Mouse (Mus musculus): Measurements from ENCODE around the gene Ube2cbp.

Ube2cbp gene

GRCm38 (mm10) chr9:86464151-86465105, at the start of gene Ube2cbp:
TSS of gene Ube2cbp (minus strand) at chr9:86464950.
- DNase-seq (ENCODE audit: low spot score), result peak; percentile 42

DNA sequence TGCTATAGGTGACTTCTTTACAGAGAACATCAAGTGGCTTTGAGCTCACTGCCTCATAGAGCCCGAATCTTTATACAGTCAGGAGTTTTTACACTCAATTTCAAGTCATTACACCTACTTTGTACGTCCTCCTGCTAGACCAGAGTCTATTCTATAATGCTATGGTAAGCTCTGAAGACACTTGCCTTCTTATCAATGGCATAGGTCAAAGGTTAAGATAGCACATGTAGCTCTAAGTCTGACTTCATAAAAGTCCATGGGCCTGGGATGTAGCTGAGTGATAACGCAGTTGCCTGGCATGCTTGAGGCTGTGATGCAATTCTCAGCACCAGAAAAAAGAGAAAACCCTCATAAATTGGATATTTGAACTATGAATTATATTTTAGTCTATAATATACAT, 49.6 kb upstream of the Ube2cbp start:
- DNase-seq (ENCODE audit: low spot score), result no peak

DNA sequence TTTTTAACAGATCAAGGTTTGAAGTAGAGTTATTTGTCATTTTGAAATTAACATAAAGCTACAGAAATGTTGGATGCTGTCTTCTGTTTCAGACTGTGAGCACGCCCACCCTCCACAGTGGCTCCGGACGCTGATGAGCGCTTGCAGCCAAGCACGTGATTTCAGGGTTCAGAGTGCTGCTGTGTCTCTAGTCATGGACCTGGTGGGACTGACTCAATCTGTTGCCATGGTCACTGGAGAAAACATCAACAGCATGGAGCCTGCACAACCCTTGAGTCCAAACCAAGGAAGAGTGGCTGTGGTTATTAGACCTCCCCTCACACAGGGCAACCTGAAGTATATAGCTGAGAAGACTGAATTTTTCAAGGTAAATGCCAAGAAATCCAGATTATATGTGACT, 49.0 kb upstream of the Ube2cbp start:
- DNase-seq (ENCODE audit: low spot score), result no peak

DNA sequence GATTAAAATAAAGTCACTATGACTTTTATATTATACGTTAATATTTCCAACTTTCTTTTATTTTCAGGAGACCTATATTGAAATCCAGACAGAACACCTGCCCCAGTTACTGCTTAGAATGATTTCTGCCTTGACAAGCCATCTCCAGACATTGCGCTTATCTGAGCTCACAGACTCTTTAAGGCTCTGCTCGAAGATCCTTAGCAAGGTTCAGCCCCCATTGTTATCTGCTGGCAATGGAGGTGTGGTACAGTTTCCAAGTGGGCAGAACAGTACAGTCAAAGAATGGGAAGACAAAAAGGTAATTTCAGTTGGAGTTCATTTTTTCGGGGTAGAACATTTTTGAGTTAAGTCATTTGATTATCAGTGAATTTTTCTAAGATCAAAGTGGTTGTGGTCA, 42.7 kb upstream of the Ube2cbp start:
- no peak for DNase-seq (ENCODE audit: low spot score)

- DNase-seq (ENCODE audit: low spot score), result no peak
Observed at GRCm38 (mm10) chr9:86499083-86499482, 34.3 kb upstream of the Ube2cbp start.

GRCm38 (mm10) chr9:86496261-86496660, 31.5 kb upstream of the Ube2cbp start:
- DNase-seq (ENCODE audit: low spot score), result no peak

GRCm38 (mm10) chr9:86491740-86492139, 27.0 kb upstream of the Ube2cbp start:
- DNase-seq (ENCODE audit: low spot score), result no peak

DNA sequence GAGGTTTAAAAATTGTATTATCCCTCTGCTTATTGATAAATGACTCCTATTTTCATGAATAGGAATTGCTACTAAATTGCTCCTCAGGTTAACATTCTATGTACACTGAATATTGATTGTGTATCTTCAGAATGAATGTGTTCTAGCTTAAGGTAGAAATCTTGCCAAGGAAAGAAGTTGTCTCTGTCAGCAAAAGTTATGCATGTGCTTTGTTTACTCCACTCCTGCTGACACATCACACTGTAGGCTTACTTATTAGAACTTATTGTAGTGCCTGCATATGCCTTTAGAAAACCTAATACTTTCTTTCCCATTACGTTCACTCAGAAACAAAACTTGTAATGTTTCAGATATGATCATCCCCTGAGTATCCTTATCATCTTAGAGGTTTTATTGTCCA, 17.5 kb upstream of the Ube2cbp start:
- no peak for DNase-seq (ENCODE audit: low spot score)

- DNase-seq (ENCODE audit: low spot score), result no peak
Observed at GRCm38 (mm10) chr9:86478414-86479093, 13.8 kb upstream of the Ube2cbp start.

- no peak for DNase-seq (ENCODE audit: low spot score)
Observed at GRCm38 (mm10) chr9:86476763-86477162, 12.0 kb upstream of the Ube2cbp start.

DNA sequence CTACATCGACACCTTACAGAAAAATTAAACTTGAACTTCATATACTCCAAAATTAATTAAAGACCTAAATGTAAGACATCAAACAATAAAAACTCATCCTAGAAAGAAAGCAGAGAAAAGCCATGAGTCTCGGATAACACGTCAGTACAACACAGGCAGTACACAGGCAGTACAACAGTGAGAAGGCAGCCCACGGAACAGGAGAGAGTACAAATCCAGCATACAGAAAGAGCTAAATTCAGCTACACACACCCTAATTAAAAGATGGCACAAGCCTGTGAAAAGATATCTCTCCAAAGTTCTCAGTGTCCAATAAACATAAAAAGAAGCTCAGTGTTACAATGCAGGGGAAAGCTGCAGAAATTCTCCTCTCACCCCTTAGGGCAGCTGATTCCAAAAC, 11.2 kb upstream of the Ube2cbp start:
- no peak for DNase-seq (ENCODE audit: low spot score)

GRCm38 (mm10) chr9:86466990-86467870, 2.5 kb upstream of the Ube2cbp start, which contains the start of gene Dop1a:
TSS of gene Dop1a (plus strand) at chr9:86467154.
- peak; percentile 71 for DNase-seq (ENCODE audit: low spot score)

GRCm38 (mm10) chr9:86453626-86454025, 11.1 kb downstream of the Ube2cbp start:
- no peak for DNase-seq (ENCODE audit: low spot score)

DNA sequence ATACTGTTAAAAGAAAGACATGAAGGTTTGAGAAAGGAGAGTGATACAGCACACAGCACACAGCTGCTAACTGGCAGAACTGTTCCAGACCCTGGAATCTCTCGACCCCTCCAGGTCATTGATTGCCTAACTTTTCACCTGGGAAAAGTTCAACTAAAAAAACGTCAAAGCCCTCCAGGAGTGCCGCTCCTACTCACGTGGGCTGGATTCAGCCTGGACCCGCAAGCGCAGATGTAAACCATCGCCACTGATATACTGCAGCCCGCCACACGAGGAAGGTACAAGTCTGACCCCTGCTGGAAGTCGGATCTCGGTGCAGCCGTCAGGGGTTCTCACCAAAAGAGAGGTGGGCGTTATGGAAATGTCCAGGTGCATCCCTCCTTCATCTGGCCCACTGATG, 13.1 kb downstream of the Ube2cbp start:
- DNase-seq (ENCODE audit: low spot score), result no peak

GRCm38 (mm10) chr9:86451094-86451493, 13.7 kb downstream of the Ube2cbp start:
- DNase-seq (ENCODE audit: low spot score), result no peak

GRCm38 (mm10) chr9:86449581-86449980, 15.2 kb downstream of the Ube2cbp start:
- peak; percentile 34 for DNase-seq (ENCODE audit: low spot score)

DNA sequence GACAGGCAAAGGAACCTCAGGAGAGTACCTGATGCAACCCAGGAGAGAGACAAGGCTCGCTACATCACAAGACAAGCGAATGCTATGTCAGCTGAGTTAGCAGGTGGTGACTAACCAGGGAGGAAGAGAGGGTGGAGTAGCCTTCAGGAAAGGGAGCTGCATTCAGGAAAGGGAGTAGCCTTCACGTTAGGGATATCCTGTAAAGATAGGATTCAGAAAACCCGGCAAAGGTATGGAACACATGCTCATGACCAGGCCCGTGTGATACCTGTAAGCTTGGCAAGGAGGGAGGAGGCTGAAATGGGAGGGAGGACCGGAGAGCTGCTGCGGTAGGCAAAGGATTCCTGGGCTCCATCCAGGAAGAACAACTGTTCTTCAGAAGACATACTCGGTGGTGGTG, 17.3 kb downstream of the Ube2cbp start:
- DNase-seq (ENCODE audit: low spot score), result no peak

DNA sequence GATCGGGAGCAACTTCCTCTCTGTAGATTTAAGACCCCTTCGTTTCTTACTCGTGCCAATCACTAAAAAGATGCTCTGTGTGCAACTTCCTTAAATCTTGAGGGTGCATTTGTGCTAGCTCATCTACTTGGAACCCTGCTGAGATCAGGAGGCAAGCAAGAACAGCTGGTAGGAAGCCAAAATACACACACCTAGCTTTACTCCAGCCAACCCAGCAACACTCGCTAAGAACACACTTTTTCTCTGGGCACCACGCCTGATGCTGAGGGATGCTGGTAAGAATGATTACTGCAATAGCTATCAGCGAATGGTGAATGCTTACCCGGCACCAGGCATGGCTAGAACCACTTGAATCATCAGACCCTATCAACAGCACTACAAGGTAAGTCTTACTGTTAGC, 17.9 kb downstream of the Ube2cbp start:
- no peak for DNase-seq (ENCODE audit: low spot score)

DNA sequence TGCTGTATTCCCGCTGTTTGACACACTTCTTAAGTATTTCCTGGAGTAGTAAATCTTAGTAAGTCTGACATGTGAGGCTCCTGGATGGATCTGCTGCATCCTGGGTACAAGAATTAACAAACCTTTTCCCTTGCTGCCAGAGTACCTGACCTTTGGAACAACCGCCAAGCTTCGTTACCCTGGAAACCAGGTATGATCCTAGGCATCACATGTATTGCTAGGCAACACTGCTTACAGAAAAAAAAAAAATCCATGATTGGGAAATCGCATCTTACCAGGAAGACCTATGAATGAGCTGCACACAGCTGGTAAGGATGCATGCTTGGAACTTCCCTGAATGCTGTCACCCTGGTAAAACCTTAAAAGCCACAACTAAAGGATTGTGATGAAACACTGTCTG, 22.5 kb downstream of the Ube2cbp start:
- DNase-seq (ENCODE audit: low spot score), result no peak

DNA sequence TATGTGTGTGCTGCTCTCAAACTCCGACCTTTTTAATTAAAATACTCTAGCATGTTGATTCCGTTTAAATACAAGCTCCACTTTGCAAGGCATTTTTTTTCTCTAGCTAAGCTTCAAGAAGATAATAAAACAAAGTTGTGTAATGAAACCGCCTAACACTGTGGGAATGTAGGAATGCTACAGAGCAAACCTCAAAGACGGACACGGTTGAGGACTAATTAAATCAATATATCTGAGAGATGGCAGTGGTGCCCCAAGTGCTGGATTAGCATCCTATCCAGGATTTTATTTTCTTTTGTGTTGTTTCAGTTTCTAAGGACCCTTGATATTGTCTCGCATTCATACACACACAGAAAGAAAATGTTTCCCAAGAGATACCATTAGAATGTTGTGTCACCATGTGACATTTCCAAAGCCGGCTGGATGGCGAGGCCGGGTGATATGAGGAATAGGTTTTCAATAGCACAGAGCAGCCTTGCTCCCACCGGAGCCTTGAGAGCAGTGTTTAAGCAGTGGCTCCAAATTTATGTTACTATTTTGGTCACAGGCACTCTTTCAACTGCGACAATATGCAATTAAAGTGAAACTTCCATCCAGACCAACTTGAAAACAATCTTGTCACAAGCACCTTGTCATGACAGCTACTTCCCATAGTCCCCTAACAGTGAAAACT, 26.3 kb downstream of the Ube2cbp start:
- no peak for DNase-seq (ENCODE audit: low spot score)

DNA sequence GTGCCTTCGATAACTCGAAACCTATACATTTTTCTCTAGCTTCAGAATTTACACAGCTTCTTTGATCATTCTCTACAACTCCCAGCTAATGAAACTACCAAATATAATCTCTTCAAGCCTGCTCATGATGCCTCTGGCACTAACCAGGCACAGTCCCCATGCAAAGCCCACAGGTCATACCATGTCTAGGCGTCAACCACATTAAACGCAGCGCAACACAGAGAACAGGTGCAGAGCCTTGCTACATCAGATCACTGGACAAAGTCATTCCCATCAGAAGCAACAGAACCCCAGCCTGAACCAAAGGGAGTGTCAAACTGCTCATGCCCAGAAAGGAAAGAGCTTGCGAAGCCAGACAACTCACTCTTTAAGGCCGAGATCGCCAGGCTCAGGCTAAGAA, 28.1 kb downstream of the Ube2cbp start:
- no peak for DNase-seq (ENCODE audit: low spot score)

DNA sequence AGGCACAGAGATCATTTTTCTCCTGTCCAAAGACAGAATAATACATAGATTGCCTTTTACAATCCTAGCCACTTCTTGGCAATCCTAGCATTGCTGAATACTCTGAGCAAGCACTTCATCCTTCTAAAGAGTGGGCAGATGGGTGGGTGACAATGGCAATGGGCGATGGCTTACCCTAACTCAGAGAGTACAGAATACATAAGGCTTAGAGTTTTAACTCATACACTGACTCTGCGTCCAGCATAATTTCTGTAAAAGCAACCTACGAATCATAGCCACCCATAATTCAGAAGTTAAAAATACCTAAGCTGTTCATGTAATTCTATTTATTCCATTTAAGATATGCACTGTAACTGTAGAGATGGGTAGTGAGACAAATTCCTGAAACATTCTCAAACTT, 29.2 kb downstream of the Ube2cbp start:
- DNase-seq (ENCODE audit: low spot score), result no peak
